Mouse (Mus musculus) right cerebral cortex, postnatal 25 days (tissue): Measurements from ENCODE around the gene Krt8.

ENCODE experiments used
- DNase-seq: peaks from one replicate; pipeline ENCODE4 v3.0.0; 2022

The Krt8 gene

DNA sequence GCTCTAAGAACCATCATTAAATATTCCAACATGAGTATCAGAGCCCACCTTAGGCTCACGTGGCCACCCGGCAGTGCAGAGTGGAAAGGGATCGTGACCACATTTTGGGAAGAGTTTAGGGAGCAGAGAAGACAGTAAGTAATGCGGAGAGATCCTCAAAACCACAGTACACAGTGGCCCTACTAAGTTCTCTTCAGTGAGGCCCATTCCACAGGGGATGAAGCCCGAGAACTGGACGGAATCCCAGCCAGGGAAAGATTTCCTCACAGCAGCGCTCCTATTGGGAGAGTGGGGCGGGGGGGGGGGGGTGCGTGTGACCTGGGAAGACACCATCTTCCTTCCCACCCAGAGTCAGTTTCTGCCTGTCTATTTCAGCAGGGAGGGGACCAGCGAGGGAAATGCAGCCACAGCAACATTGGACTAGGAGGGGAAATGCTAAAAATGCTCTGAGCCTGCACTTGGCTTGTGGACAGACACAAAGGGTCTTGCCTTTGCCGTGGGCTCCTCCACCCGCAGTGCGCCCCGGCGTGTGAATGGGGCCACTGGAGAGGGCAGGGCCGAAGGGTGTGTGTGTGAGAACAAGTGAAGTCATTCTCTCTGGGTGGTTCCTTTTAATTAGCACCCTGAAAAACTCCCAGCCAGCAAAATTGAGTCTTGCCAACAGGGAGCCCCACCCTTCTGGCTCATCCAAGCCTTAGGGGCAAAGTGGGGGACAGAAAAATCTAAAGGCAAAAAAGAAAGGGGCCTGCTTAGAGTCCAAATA lies 30.0 kb downstream of the Krt8 start:
- no peak for DNase-seq

- peak; percentile 91 for DNase-seq
These were observed 30.7 kb downstream of the Krt8 start for GRCm38 (mm10) chr15:101973414-101974077.

GRCm38 (mm10) chr15:101970536-101970935 lies 33.7 kb downstream of the Krt8 start:
- no peak for DNase-seq

- DNase-seq: no peak
These were observed 37.5 kb downstream of the Krt8 start for GRCm38 (mm10) chr15:101966808-101967207.

GRCm38 (mm10) chr15:101958891-101959290 lies 45.4 kb downstream of the Krt8 start:
- DNase-seq: no peak

DNA sequence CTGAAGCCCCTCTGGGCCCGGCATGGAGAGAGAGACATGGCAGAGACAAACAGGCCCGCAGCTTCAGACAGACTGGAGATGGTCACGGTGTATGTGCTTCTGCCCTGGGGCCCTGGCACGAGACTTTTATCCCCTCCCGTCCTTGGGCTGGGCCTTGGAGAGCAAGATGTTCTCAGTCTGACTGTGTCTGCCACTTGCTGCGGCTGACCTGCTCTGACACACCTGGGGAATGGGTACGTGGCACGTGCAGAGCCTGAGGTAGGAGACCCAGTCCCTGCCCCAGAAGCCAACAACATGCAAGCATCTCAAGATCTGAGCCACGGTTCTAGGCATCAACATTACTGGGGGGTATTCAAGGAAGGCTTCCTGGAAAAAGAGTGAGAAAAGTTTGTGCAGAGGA lies 50.1 kb downstream of the Krt8 start, which contains the start of gene Krt78:
TSS of gene Krt78 (minus strand) at position 101 of the 400 bp plus-strand sequence.
- no peak for DNase-seq

DNA sequence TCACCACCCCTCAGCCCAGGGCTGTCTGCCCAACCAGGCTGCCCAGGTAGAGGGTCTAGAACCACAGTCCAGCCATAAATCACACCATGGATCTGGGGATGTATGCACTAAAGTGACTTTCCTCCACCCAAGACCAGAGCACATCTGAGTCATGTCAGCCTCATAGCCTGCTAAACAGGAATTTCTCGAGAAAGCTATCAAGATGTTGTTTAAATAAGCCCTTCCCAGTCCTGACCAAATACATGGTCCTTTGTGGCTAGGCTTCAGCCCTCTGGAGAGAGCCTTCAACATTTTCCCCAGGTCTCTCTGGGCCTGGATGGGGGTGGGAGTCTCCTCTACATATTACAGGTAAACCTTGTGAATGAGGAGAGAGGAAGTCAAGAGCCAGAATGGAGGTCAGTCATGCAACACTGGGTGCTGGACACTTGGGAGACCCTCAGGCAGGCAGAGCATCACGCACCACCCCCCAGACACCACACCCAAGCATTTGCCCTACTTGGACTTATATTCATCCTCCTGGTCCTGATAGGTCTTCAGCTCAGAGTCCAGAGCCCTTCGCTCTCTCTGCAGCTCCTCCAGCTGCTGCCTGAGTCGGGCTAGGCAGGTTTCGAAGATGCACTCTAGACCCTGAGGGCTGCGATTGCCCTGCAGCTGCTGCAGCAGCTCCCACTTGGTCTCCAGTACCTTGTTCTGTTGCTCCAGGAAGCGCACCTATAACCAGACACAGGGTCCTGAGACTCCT lies 51.4 kb downstream of the Krt8 start:
- no peak for DNase-seq
